Mouse (Mus musculus) C2C12 (cell line): ENCODE results near the gene Phf14. TPM values are rescaled to one million over a fixed set of nuclear protein-coding genes. Genes with fewer than 3 reads are reported as not detected.

ENCODE experiments used
- H3K27me3 ChIP-seq: one replicate; pipeline ENCODE4 v1.6.1; 2011; ENCODE audit not compliant: control insufficient read depth, insufficient read depth, insufficient read length
- H3K36me3 ChIP-seq: one replicate; pipeline ENCODE4 v1.6.1; 2011; ENCODE audit not compliant: control insufficient read depth, insufficient read depth
- H3K4me3 ChIP-seq: one replicate; pipeline ENCODE4 v1.5.1; 2011; ENCODE audit warnings: mild to moderate bottlenecking, control low read depth; ENCODE audit not compliant: poor library complexity, insufficient read depth, severe bottlenecking
- H3K79me2 ChIP-seq: one replicate; pipeline ENCODE4 v1.6.1; 2011; ENCODE audit not compliant: control insufficient read depth, insufficient read depth
- H3K79me3 ChIP-seq: one replicate; pipeline ENCODE4 v1.6.1; 2011; ENCODE audit warnings: low read depth, control low read depth
- H3ac ChIP-seq: one replicate; pipeline ENCODE3; 2011; ENCODE audit warnings: low read depth; ENCODE audit not compliant: control insufficient read depth, insufficient read length
- CEBPB ChIP-seq: IDR thresholded peaks from one replicate; pipeline ENCODE4 v1.6.1; 2011; ENCODE audit warnings: low read depth, mild to moderate bottlenecking, control low read depth, moderate library complexity
- CTCF ChIP-seq: IDR thresholded peaks from one replicate; pipeline ENCODE4 v1.5.1; 2011; ENCODE audit not compliant: control insufficient read depth, insufficient read depth, insufficient read length
- FOSL1 ChIP-seq: IDR thresholded peaks from one replicate; pipeline ENCODE4 v1.8.0; 2011; ENCODE audit warnings: mild to moderate bottlenecking, low read length; ENCODE audit not compliant: poor library complexity, insufficient read depth, severe bottlenecking
- MAX ChIP-seq: IDR thresholded peaks from one replicate; pipeline ENCODE4 v1.6.1; 2011; ENCODE audit warnings: mild to moderate bottlenecking, control low read depth
- MYOD1 ChIP-seq: IDR thresholded peaks from one replicate; pipeline ENCODE4 v1.6.1; 2011; ENCODE audit warnings: low read depth; ENCODE audit not compliant: control insufficient read depth, insufficient read length
- MYOG ChIP-seq: IDR thresholded peaks from one replicate; pipeline ENCODE4 v1.6.1; 2011; ENCODE audit not compliant: control insufficient read depth, insufficient read length; ENCODE audit errors: extremely low read depth
- USF1 ChIP-seq: IDR thresholded peaks from one replicate; pipeline ENCODE4 v1.6.1; 2011; ENCODE audit warnings: low read depth, mild to moderate bottlenecking, control low read depth, moderate library complexity
- polyA plus RNA-seq: library from polyadenylated mRNA; unstranded; fragments of >200 nt; fragmentation: generic; extraction: Trizol; gene quantifications from one replicate; pipeline ENCODE4 v1.2.1, GENCODE M21; 2012; ENCODE audit warnings: missing spikeins

Phf14 gene
- polyA plus RNA-seq, 1 experiment, result 10.4 TPM

DNA sequence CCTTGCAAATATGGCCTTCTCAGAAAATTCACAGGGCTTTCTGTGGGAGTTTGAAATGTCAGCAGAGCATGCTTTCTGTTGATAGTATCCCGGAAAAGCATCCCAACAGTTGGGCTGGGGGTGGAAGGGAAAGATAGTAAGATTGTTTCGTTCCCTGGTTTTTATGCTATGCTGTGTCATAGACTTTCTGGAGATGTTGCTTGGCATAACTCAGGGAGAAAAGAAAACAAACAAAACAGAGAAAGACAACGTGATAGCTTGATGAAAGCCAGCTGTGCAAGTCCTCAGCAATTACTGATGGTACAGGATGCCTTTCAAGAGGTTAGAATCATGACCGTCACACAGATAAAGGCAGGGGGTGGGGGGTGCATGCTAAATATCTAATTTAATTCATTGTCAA is 197.5 kb downstream of the Phf14 start:
- no peaks in the 10 kb centered on the region for H3K36me3 ChIP-seq
- no peaks in the 10 kb centered on the region for H3K79me2 ChIP-seq
- no peak overlapping the region for H3K4me3 ChIP-seq
- no peaks in the 10 kb centered on the region for H3K27me3 ChIP-seq
- no peak overlapping the region for H3ac ChIP-seq
- TF ChIP-seq MAX (no peak), FOSL1 (no peak), MYOD1 (no peak)
- no peaks in the 10 kb centered on the region for H3K79me3 ChIP-seq

- no peak overlapping the region for H3ac ChIP-seq
- TF ChIP-seq FOSL1 (no peak), CTCF (no peak), MAX (no peak), USF1 (no peak)
- H3K36me3 ChIP-seq, result no peaks in the 10 kb centered on the region
- H3K4me3 ChIP-seq, result no peak overlapping the region
- no peaks in the 10 kb centered on the region for H3K79me3 ChIP-seq
- H3K27me3 ChIP-seq, result no peaks in the 10 kb centered on the region
- no peaks in the 10 kb centered on the region for H3K79me2 ChIP-seq
Observed at GRCm38 (mm10) chr6:12107326-12107725, 199.7 kb downstream of the Phf14 start.

DNA sequence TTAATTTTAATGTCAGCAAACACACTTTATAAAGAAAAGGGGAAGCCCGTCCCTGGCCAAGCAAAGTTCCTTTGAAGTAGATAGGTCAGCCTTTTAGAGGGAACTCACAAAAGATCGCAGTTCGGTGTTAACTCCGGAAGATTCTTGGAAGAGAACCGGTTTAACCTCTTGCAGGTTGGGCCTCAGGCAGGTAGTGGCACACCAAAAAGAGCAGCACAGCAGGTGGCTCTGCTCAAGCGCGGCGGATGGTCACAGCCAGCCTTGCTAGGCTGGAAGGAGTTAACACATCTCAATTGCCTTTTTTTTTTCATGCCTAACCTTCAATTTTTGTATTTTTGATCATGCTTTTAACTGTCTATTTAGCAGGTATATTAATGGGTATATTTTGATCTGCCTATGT is 200.2 kb downstream of the Phf14 start:
- Histone ChIP-seq H3K79me2 (no peaks in the 10 kb centered on the region), H3K4me3 (no peak overlapping the region)

GRCm38 (mm10) chr6:12116926-12117818 is 209.6 kb downstream of the Phf14 start:
- no peaks in the 10 kb centered on the region for H3K79me2 ChIP-seq
- H3K79me3 ChIP-seq, result no peaks in the 10 kb centered on the region
- H3K4me3 ChIP-seq, result no peak overlapping the region
- H3ac ChIP-seq, result no peak overlapping the region
- no peak for TF ChIP-seq CTCF
- TF ChIP-seq USF1, result no peak
- no peak for TF ChIP-seq MYOD1
- no peak for TF ChIP-seq FOSL1
- TF ChIP-seq MYOG, result no peak
- no peak for TF ChIP-seq MAX
- no peak for TF ChIP-seq CEBPB
- no peaks in the 10 kb centered on the region for H3K27me3 ChIP-seq
- no peaks in the 10 kb centered on the region for H3K36me3 ChIP-seq

More for the DNA sequence above, 200.2 kb downstream of the Phf14 start:
- H3ac ChIP-seq, result no peak overlapping the region
- H3K27me3 ChIP-seq, result no peaks in the 10 kb centered on the region
- no peaks in the 10 kb centered on the region for H3K36me3 ChIP-seq
- TF ChIP-seq MAX (no peak), CEBPB (no peak), USF1 (no peak), MYOG (no peak), MYOD1 (no peak), FOSL1 (no peak), CTCF (no peak)
- H3K79me3 ChIP-seq, result no peaks in the 10 kb centered on the region

GRCm38 (mm10) chr6:12117819-12118570 is 210.4 kb downstream of the Phf14 start:
- no peak overlapping the region for H3K4me3 ChIP-seq
- TF ChIP-seq CEBPB (no peak), MYOG (no peak), MYOD1 (no peak), USF1 (no peak), CTCF (no peak), FOSL1 (no peak), MAX (no peak)
- no peaks in the 10 kb centered on the region for H3K36me3 ChIP-seq
- no peaks in the 10 kb centered on the region for H3K27me3 ChIP-seq
- H3K79me3 ChIP-seq, result no peaks in the 10 kb centered on the region
- no peak overlapping the region for H3ac ChIP-seq
- H3K79me2 ChIP-seq, result no peaks in the 10 kb centered on the region

- TF ChIP-seq CEBPB (no peak), CTCF (no peak)
- Histone ChIP-seq H3K36me3 (no peaks in the 10 kb centered on the region), H3K79me2 (no peaks in the 10 kb centered on the region), H3K27me3 (no peaks in the 10 kb centered on the region), H3K4me3 (no peak overlapping the region), H3K79me3 (no peaks in the 10 kb centered on the region), H3ac (no peak overlapping the region)
Observed at GRCm38 (mm10) chr6:12122759-12123158, 215.2 kb downstream of the Phf14 start.
